In genomic region chr1:42701833-42702611, GRCm38 (mm10) we compare ENCODE assay signal across 13 mouse cellular contexts. TPM values are rescaled to one million over a fixed set of nuclear protein-coding genes. Genes with fewer than 3 reads are reported as not detected.
DNase-seq lines count a peak whose midpoint lies in the region; ATAC-seq lines count a peak whose summit lies in the region.
"Had no signal": no experiment of that assay in that cellular context is flagged by ENCODE, and none has a peak within 500 bp of the region (broad histone marks: within the 10 kb centered on the region; RNA-seq: fewer than 3 reads in every experiment).

No protein-coding gene starts in this region.

- H3K27ac ChIP-seq in kidney, embryonic 14.5 days (ENCODE audit: low read depth, low read length), result no peak overlapping the region
- peak overlapping the region; percentile 99 for H3K27ac ChIP-seq in forebrain, embryonic 10.5 days
- H3K27ac ChIP-seq in hindbrain, embryonic 15.5 days (replicated peaks), result peak overlapping the region; percentile 57; the same call in 1 of the 2 replicates
- no peak overlapping the region for H3K27ac ChIP-seq in neural tube, embryonic 14.5 days (ENCODE audit: low read depth, low read length)

- DNase-seq in kidney, adult 11 months, result no peak
- no peak for DNase-seq in forebrain, embryonic 10.5 days (ENCODE audit: extremely low spot score, low spot score)
- DNase-seq in right cerebral cortex, postnatal 14 days, result no peak
- no peak for DNase-seq in lung, adult 18-20 months
- DNase-seq in layer of hippocampus, postnatal 14 days (ENCODE audit: low spot score in 2 of 2), result no peak
- DNase-seq: adrenal gland, adult 8-10 months; B cell, adult 2 months had no signal

- no peaks in the 10 kb centered on the region for H3K4me1 ChIP-seq in kidney, embryonic 14.5 days (ENCODE audit: control insufficient read depth, insufficient read depth, low read length)
- peaks cover 76% of the 10 kb centered on the region for H3K4me1 ChIP-seq in forebrain, embryonic 10.5 days
- H3K4me1 ChIP-seq in hindbrain, embryonic 15.5 days (replicated peaks), result peaks cover 47% of the 10 kb centered on the region
- peaks cover 17% of the 10 kb centered on the region for H3K4me1 ChIP-seq in neural tube, embryonic 14.5 days (ENCODE audit: control insufficient read depth, insufficient read depth, low read length)

- WGBS in kidney, embryonic 14.5 days, result 8% methylated on average over 5 of the region's 5 CpGs
- 9% methylated on average over 5 of the region's 5 CpGs for WGBS in forebrain, embryonic 10.5 days
- 25% methylated on average over 5 of the region's 5 CpGs for WGBS in hindbrain, embryonic 15.5 days
- 13% methylated on average over 5 of the region's 5 CpGs for WGBS in neural tube, embryonic 14.5 days

- peak overlapping the region; percentile 1; the same call in 1 of the 2 replicates for H3K4me3 ChIP-seq in kidney, embryonic 14.5 days (ENCODE audit: low read length)
- H3K4me3 ChIP-seq in forebrain, embryonic 10.5 days, result peak overlapping the region; percentile 94
- peak overlapping the region; percentile 34 for H3K4me3 ChIP-seq in hindbrain, embryonic 15.5 days
- peak overlapping the region; percentile 78 for H3K4me3 ChIP-seq in neural tube, embryonic 14.5 days (ENCODE audit: low read depth, low read length)
- H3K4me3 ChIP-seq: heart, embryonic 12.5 days had no signal

- no peaks in the 10 kb centered on the region for H3K9me3 ChIP-seq in kidney, embryonic 14.5 days (ENCODE audit: control insufficient read depth, low read length)
- H3K9me3 ChIP-seq in forebrain, embryonic 10.5 days, result no peaks in the 10 kb centered on the region
- H3K9me3 ChIP-seq in hindbrain, embryonic 15.5 days, result no peaks in the 10 kb centered on the region
- no peaks in the 10 kb centered on the region for H3K9me3 ChIP-seq in neural tube, embryonic 14.5 days (ENCODE audit: control insufficient read depth, low read length)
- H3K9me3 ChIP-seq: heart, embryonic 12.5 days had no signal

- no peak for ATAC-seq in kidney, embryonic 14.5 days (ENCODE audit: low FRiP score, low TSS enrichment)
- ATAC-seq in hindbrain, embryonic 15.5 days (ENCODE audit: low FRiP score, low read depth), result no peak
- ATAC-seq in neural tube, embryonic 14.5 days (ENCODE audit: low read depth), result no peak

- H3K9ac ChIP-seq in kidney, embryonic 14.5 days (ENCODE audit: low read depth, low read length), result no peak overlapping the region
- peak overlapping the region; percentile 45; the same call in 1 of the 2 replicates for H3K9ac ChIP-seq in hindbrain, embryonic 15.5 days
- peak overlapping the region; percentile 43; the same call in 1 of the 2 replicates for H3K9ac ChIP-seq in neural tube, embryonic 14.5 days (replicated peaks; ENCODE audit: low read depth, low read length)
- H3K9ac ChIP-seq: heart, embryonic 12.5 days had no signal

- H3K27me3 ChIP-seq in kidney, embryonic 14.5 days (ENCODE audit: control insufficient read depth, insufficient read depth, low read length), result peaks cover 82% of the 10 kb centered on the region
- H3K27me3 ChIP-seq in forebrain, embryonic 10.5 days (ENCODE audit: poor library complexity, severe bottlenecking), result peaks cover 96% of the 10 kb centered on the region
- H3K27me3 ChIP-seq in hindbrain, embryonic 15.5 days, result no peaks in the 10 kb centered on the region
- peaks cover 2% of the 10 kb centered on the region; the same call in 1 of the 2 replicates for H3K27me3 ChIP-seq in neural tube, embryonic 14.5 days (ENCODE audit: control insufficient read depth, insufficient read depth, low read length)

- peak overlapping the region; percentile 37 for H3K4me2 ChIP-seq in kidney, embryonic 14.5 days (replicated peaks; ENCODE audit: low read depth, low read length)
- peak overlapping the region; percentile 97 for H3K4me2 ChIP-seq in hindbrain, embryonic 15.5 days
- peak overlapping the region; percentile 95 for H3K4me2 ChIP-seq in neural tube, embryonic 14.5 days (ENCODE audit: low read depth, low read length)
- H3K4me2 ChIP-seq: heart, embryonic 12.5 days had no signal

- H3K36me3 ChIP-seq in kidney, embryonic 14.5 days (ENCODE audit: control insufficient read depth, insufficient read depth, low read length), result no peaks in the 10 kb centered on the region
- H3K36me3 ChIP-seq in forebrain, embryonic 10.5 days (replicated peaks), result peaks cover 48% of the 10 kb centered on the region
- no peaks in the 10 kb centered on the region for H3K36me3 ChIP-seq in hindbrain, embryonic 15.5 days
- no peaks in the 10 kb centered on the region; the same call in 1 of the 2 replicates for H3K36me3 ChIP-seq in neural tube, embryonic 14.5 days (ENCODE audit: control insufficient read depth, insufficient read depth, low read length)
- H3K36me3 ChIP-seq: heart, embryonic 12.5 days had no signal

RNA-seq across cellular contexts. Expression of gene Pou3f3, which starts 6.5 kb away (rescaled TPM):
- 8.5 and 8.8 TPM in 2 replicates for polyA plus RNA-seq in kidney, embryonic 14.5 days (2014; fragmentation: Nextera tagmentation; extraction: Ambion mirVana)
- polyA plus RNA-seq in forebrain, embryonic 10.5 days (2016; fragmentation: Nextera tagmentation; extraction: Ambion mirVana), result 13.4 and 14.4 TPM in 2 replicates
- 11.0 and 16.4 TPM in 2 replicates for polyA plus RNA-seq in hindbrain, embryonic 15.5 days (2015; fragmentation: Nextera tagmentation; extraction: Ambion mirVana)
- polyA plus RNA-seq in neural tube, embryonic 14.5 days (2014; fragmentation: Nextera tagmentation; extraction: Ambion mirVana), result 10.4 and 11.0 TPM in 2 replicates
- total RNA-seq in layer of hippocampus, postnatal 14 days (2021), result 10 to 100 TPM; 53.2 to 54.3 TPM
- total RNA-seq: liver, adult 2 months had no signal
- polyA plus RNA-seq: liver, adult 2 months; small intestine, adult 2 months had no signal

Comparison
In these comparisons a context has a peak if more than half of its experiments do, and no peak if none do; other contexts are left out.
1. H3K27ac ChIP-seq: peak in forebrain, embryonic 10.5 days (single experiment) and hindbrain, embryonic 15.5 days (single experiment); none in kidney, embryonic 14.5 days (single experiment) and neural tube, embryonic 14.5 days (single experiment).
2. H3K4me2 ChIP-seq: peak in every context shown above with its lines; median percentile 97 in hindbrain, embryonic 15.5 days; 95 in neural tube, embryonic 14.5 days; 37 in kidney, embryonic 14.5 days.
3. H3K4me3 ChIP-seq: peak in every context shown above with its lines; median percentile 94 in forebrain, embryonic 10.5 days; 78 in neural tube, embryonic 14.5 days; 34 in hindbrain, embryonic 15.5 days; 1 in kidney, embryonic 14.5 days.